In the genomic region with DNA sequence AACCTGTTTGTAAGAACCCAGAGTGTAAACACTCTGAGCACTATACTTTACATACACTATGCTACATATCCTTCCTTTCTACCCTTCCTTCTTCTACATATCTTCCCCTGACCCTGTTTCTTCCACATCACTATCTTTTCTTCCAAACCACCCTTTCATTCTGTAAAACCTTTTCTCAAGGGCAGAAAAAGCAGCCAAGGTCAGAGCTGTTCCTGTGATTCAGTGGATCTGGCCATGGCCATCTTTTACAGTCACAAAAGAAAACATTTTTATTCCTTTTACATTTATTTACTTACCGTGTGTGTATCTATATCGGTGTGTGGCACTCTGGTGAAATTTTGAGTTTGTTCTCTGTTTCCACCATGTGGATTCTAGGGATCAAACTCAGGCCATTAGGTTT, we compare ENCODE assay signal across 27 mouse cellular contexts.
"Had no signal": no experiment of that assay in that cellular context is flagged by ENCODE, and none has a peak within 500 bp of the region (broad histone marks: within the 10 kb centered on the region; RNA-seq: fewer than 3 reads in every experiment).

No protein-coding gene starts in this region.

- H3K4me3 ChIP-seq: heart, embryonic 10.5 days; heart, embryonic 12.5 days; hindbrain, embryonic 10.5 days; hindbrain, embryonic 12.5 days; intestine, embryonic 15.5 days; layer of hippocampus, adult 2 months; left cerebral cortex, adult 2 months; limb, embryonic 10.5 days; limb, embryonic 12.5 days; liver, embryonic 13.5 days; liver, embryonic 15.5 days had no signal

- ATAC-seq: hindbrain, embryonic 16.5 days; inflammation-experienced regulatory T-cells, adult 6 months; intestine, embryonic 15.5 days; intestine, postnatal 0 days; liver, postnatal 0 days had no signal

- H3K4me2 ChIP-seq: heart, embryonic 12.5 days; hindbrain, embryonic 12.5 days; hindbrain, embryonic 14.5 days; intestine, embryonic 15.5 days; limb, embryonic 12.5 days; liver, embryonic 11.5 days; liver, embryonic 13.5 days; liver, embryonic 15.5 days had no signal

- H3K4me1 ChIP-seq: limb, embryonic 12.5 days had no signal

- H3K9ac ChIP-seq: heart, embryonic 12.5 days; hindbrain, embryonic 12.5 days; hindbrain, embryonic 14.5 days; intestine, embryonic 15.5 days; limb, embryonic 12.5 days; liver, embryonic 13.5 days; liver, embryonic 15.5 days; liver, postnatal 0 days had no signal

- H3K9me3 ChIP-seq: heart, embryonic 10.5 days; heart, embryonic 12.5 days; hindbrain, embryonic 10.5 days; hindbrain, embryonic 12.5 days; intestine, embryonic 15.5 days; limb, embryonic 10.5 days; limb, embryonic 12.5 days; liver, embryonic 13.5 days; liver, embryonic 15.5 days had no signal

- H3K27ac ChIP-seq: heart, embryonic 10.5 days; hindbrain, embryonic 10.5 days; hindbrain, embryonic 12.5 days; hindbrain, embryonic 14.5 days; intestine, embryonic 15.5 days; layer of hippocampus, adult 2 months; left cerebral cortex, adult 2 months; limb, embryonic 10.5 days; limb, embryonic 12.5 days; liver, embryonic 13.5 days; liver, embryonic 15.5 days had no signal

- H3K27me3 ChIP-seq: heart, embryonic 12.5 days; hindbrain, embryonic 12.5 days; intestine, embryonic 15.5 days; liver, embryonic 13.5 days; liver, embryonic 15.5 days had no signal

- DNase-seq: gastrocnemius, postnatal 10 days; gastrocnemius, postnatal 25 days; heart, adult 18-20 months; heart, postnatal 10 days; heart, postnatal 4 days; kidney, adult 18-20 months; kidney, postnatal 10 days; kidney, postnatal 25 days; kidney, postnatal 4 days; liver; liver, embryonic 13.5 days; liver, postnatal 0 days had no signal

- H3K36me3 ChIP-seq: heart, embryonic 10.5 days; heart, embryonic 12.5 days; hindbrain, embryonic 10.5 days; hindbrain, embryonic 12.5 days; intestine, embryonic 15.5 days; limb, embryonic 10.5 days; limb, embryonic 12.5 days; liver, embryonic 13.5 days; liver, embryonic 15.5 days had no signal
